Mouse (Mus musculus): ENCODE results near the gene Serpina3m. TPM values are rescaled to one million over a fixed set of nuclear protein-coding genes. Genes with fewer than 3 reads are reported as not detected.

Serpina3m gene
- polyA plus RNA-seq, 1 experiment from 2014 or later = not detected

- H3K27ac ChIP-seq (ENCODE audit: low read depth, low read length) = no peak within 1 kb of the TSS
- ATAC-seq (ENCODE audit: insufficient read depth, low FRiP score, low TSS enrichment) (no peak), DNase-seq (ENCODE audit: low spot score) (no peak)
- no peak within 1 kb of the TSS for H3K9ac ChIP-seq (ENCODE audit: low read length)
- no peak within 1 kb of the TSS for H3K4me2 ChIP-seq (ENCODE audit: low read depth)
- WGBS = 70% methylated on average over 4 of the region's 4 CpGs
- no peaks in the 10 kb centered on the region for H3K27me3 ChIP-seq (ENCODE audit: control insufficient read depth, insufficient read depth, low read length)
- no peaks in the 10 kb centered on the region for H3K9me3 ChIP-seq (ENCODE audit: control insufficient read depth, low read length)
- no peaks in the 10 kb centered on the region for H3K4me1 ChIP-seq (ENCODE audit: control insufficient read depth, insufficient read depth, low read length)
- no peaks in the 10 kb centered on the region for H3K36me3 ChIP-seq (ENCODE audit: control insufficient read depth, insufficient read depth, low read length)
- H3K4me3 ChIP-seq (ENCODE audit: low read depth, low read length) = no peak within 1 kb of the TSS
Observed at GRCm38 (mm10) chr12:104406454-104406885, 68.2 kb downstream of the Serpina3m start, which contains the start of gene Serpina3n. Gene Serpina3n (plus strand): TSS chr12:104406729.

DNA sequence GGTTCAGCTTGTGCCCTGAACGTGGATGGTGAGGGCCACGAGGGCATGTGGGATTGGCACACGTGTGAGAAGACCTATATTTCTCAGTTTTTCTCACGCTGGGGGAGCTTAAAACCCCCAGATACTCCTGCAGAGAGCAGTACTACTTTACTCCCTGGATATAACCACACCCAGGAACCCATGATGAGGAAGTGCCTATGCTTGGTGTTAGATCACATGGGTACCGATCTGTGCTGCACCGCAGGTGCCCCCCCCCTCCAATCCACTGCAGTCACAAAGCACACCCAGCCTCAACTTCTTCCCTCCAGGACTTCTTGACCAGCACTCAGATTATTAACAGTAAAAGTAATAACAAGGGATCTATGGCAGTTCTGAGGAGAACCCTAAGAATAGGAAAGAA lies 74.2 kb downstream of the Serpina3m start:
- Histone ChIP-seq H3K27me3 (ENCODE audit: control insufficient read depth, insufficient read depth, low read length) (no peaks in the 10 kb centered on the region), H3K4me1 (ENCODE audit: control insufficient read depth, insufficient read depth, low read length) (no peaks in the 10 kb centered on the region), H3K9me3 (ENCODE audit: control insufficient read depth, low read length) (no peaks in the 10 kb centered on the region), H3K36me3 (ENCODE audit: control insufficient read depth, insufficient read depth, low read length) (no peaks in the 10 kb centered on the region), H3K9ac (ENCODE audit: low read length) (no peak overlapping the region), H3K4me3 (ENCODE audit: low read depth, low read length) (no peak overlapping the region), H3K27ac (ENCODE audit: low read depth, low read length) (no peak overlapping the region), H3K4me2 (ENCODE audit: low read depth) (no peak overlapping the region)
- DNase-seq (ENCODE audit: low spot score) = no peak
- 86% methylated on average over 6 of the region's 6 CpGs for WGBS
- no peak for ATAC-seq (ENCODE audit: insufficient read depth, low FRiP score, low TSS enrichment)

GRCm38 (mm10) chr12:104414576-104414975 lies 76.3 kb downstream of the Serpina3m start:
- H3K36me3 ChIP-seq (ENCODE audit: control insufficient read depth, insufficient read depth, low read length) = no peaks in the 10 kb centered on the region
- H3K4me1 ChIP-seq (ENCODE audit: control insufficient read depth, insufficient read depth, low read length) = no peaks in the 10 kb centered on the region
- no peak overlapping the region for H3K27ac ChIP-seq (ENCODE audit: low read depth, low read length)
- no peak for ATAC-seq (ENCODE audit: insufficient read depth, low FRiP score, low TSS enrichment)
- H3K9ac ChIP-seq (ENCODE audit: low read length) = no peak overlapping the region
- no peaks in the 10 kb centered on the region for H3K9me3 ChIP-seq (ENCODE audit: control insufficient read depth, low read length)
- no peak overlapping the region for H3K4me3 ChIP-seq (ENCODE audit: low read depth, low read length)
- WGBS = 70% methylated on average over 2 of the region's 2 CpGs
- H3K27me3 ChIP-seq (ENCODE audit: control insufficient read depth, insufficient read depth, low read length) = no peaks in the 10 kb centered on the region
- no peak overlapping the region for H3K4me2 ChIP-seq (ENCODE audit: low read depth)
- no peak for DNase-seq (ENCODE audit: low spot score)

DNA sequence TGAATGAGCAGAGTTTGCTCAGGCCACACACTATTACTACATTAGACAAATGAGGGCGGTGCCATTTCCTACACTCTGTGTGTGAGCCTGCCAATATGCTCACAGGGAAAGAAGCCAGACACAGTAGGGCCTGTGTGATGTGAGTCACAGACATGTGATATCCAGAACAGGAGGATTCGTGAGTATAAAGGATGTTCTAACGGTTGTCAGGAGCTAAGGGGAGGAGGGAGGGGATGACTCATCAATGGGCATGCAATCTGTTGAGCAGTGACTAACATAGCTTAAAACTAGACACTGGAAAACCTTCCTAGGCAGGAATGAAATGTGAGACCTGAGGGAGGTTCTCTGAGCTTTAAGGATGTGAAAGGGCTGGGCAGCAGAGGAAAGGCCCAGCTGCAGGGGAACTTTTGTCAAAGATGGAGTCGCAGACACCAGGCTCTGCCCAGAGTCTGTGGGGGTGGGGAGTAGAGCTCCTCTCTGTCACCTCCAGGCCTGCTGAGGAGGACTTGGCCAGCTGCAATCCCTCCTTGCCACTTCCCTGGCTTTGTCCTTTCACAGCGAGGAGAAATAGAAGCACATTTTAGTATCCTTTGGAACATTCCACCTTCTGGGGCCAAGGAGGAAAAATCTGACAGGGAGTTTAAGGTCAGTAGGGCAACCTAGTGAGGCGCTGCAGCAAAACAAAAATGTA lies 77.5 kb downstream of the Serpina3m start:
- WGBS = 61% methylated on average over 6 of the region's 6 CpGs
- no peak overlapping the region for H3K9ac ChIP-seq (ENCODE audit: low read length)
- H3K27me3 ChIP-seq (ENCODE audit: control insufficient read depth, insufficient read depth, low read length) = no peaks in the 10 kb centered on the region
- H3K27ac ChIP-seq (ENCODE audit: low read depth, low read length) = no peak overlapping the region
- H3K4me2 ChIP-seq (ENCODE audit: low read depth) = no peak overlapping the region
- H3K4me1 ChIP-seq (ENCODE audit: control insufficient read depth, insufficient read depth, low read length) = no peaks in the 10 kb centered on the region
- ATAC-seq (ENCODE audit: insufficient read depth, low FRiP score, low TSS enrichment) = no peak
- no peaks in the 10 kb centered on the region for H3K36me3 ChIP-seq (ENCODE audit: control insufficient read depth, insufficient read depth, low read length)
- H3K4me3 ChIP-seq (ENCODE audit: low read depth, low read length) = no peak overlapping the region
- no peak for DNase-seq (ENCODE audit: low spot score)
- no peaks in the 10 kb centered on the region for H3K9me3 ChIP-seq (ENCODE audit: control insufficient read depth, low read length)

GRCm38 (mm10) chr12:104418340-104419135 lies 80.3 kb downstream of the Serpina3m start:
- WGBS = 23% methylated on average over 14 of the region's 17 CpGs
- ATAC-seq (ENCODE audit: insufficient read depth, low FRiP score, low TSS enrichment) (peak; percentile 72), DNase-seq (ENCODE audit: low spot score) (peak; percentile 86)
- Histone ChIP-seq H3K4me2 (ENCODE audit: low read depth) (peak overlapping the region; percentile 36), H3K9ac (ENCODE audit: low read length) (no peak overlapping the region), H3K9me3 (ENCODE audit: control insufficient read depth, low read length) (no peaks in the 10 kb centered on the region), H3K27ac (ENCODE audit: low read depth, low read length) (no peak overlapping the region), H3K4me1 (ENCODE audit: control insufficient read depth, insufficient read depth, low read length) (no peaks in the 10 kb centered on the region), H3K4me3 (ENCODE audit: low read depth, low read length) (no peak overlapping the region), H3K27me3 (ENCODE audit: control insufficient read depth, insufficient read depth, low read length) (no peaks in the 10 kb centered on the region), H3K36me3 (ENCODE audit: control insufficient read depth, insufficient read depth, low read length) (no peaks in the 10 kb centered on the region)

DNA sequence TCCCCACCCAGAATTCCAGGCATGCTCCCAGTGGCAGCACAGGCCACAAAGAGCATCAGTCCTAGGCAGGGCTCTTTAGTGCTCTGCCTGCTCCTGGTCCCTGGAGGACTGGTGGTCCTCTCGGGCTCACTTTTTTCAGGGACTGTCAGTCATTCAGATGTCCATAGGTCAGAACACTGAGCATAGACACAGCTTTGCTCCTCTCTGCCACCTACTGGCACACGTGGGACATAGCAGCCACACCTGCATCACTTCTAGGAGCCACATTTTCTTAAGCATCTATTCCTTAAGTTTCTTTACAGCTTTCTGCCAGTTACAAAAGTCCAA lies 80.8 kb downstream of the Serpina3m start:
- H3K4me1 ChIP-seq (ENCODE audit: control insufficient read depth, insufficient read depth, low read length) = no peaks in the 10 kb centered on the region
- ATAC-seq (ENCODE audit: insufficient read depth, low FRiP score, low TSS enrichment) = peak; percentile 14
- H3K27me3 ChIP-seq (ENCODE audit: control insufficient read depth, insufficient read depth, low read length) = no peaks in the 10 kb centered on the region
- no peak overlapping the region for H3K27ac ChIP-seq (ENCODE audit: low read depth, low read length)
- H3K4me2 ChIP-seq (ENCODE audit: low read depth) = no peak overlapping the region
- no peak overlapping the region for H3K9ac ChIP-seq (ENCODE audit: low read length)
- no peak overlapping the region for H3K4me3 ChIP-seq (ENCODE audit: low read depth, low read length)
- H3K9me3 ChIP-seq (ENCODE audit: control insufficient read depth, low read length) = no peaks in the 10 kb centered on the region
- no peaks in the 10 kb centered on the region for H3K36me3 ChIP-seq (ENCODE audit: control insufficient read depth, insufficient read depth, low read length)
- peak; percentile 14 for DNase-seq (ENCODE audit: low spot score)
- 6% methylated on average over 2 of the region's 2 CpGs for WGBS

DNA sequence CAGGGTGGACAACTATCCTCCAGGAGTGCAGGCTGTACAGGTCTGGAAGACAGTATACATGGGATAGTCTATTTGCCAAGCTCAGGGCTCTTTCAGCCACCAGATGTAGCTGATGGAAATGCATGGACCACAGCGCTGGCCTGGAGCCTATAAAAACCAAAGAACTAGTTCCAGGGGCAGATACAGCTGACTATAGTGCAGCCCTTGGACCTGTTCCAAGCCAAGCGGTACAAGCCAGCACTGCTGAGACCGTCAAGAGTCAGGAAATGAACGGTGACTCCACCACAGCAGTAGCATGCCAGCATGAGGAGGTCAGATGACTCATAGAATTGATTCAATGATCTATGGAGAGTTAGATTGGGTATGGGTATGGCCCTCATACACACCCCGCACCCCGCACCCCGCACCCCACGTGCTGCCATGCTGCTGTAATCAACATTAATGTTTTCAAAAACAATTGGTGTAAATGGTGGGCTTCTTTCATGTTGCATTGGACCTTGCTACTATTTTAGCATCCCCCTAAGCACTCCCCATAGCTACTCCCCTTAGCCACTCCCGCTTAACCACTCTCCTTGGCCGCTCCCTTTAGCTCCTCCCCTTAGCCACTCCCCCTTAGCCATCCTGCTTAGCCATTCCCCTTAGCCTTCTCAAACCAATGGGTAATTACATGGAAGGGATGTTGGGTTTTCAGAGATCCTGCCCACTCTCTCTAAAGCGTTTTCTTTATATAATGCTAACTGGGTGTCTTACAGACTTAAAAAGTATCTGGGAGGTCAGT lies 84.5 kb downstream of the Serpina3m start:
- Histone ChIP-seq H3K27ac (ENCODE audit: low read depth, low read length) (no peak overlapping the region), H3K36me3 (ENCODE audit: control insufficient read depth, insufficient read depth, low read length) (no peaks in the 10 kb centered on the region), H3K4me2 (ENCODE audit: low read depth) (no peak overlapping the region), H3K4me3 (ENCODE audit: low read depth, low read length) (no peak overlapping the region), H3K9ac (ENCODE audit: low read length) (no peak overlapping the region), H3K9me3 (ENCODE audit: control insufficient read depth, low read length) (no peaks in the 10 kb centered on the region), H3K27me3 (ENCODE audit: control insufficient read depth, insufficient read depth, low read length) (no peaks in the 10 kb centered on the region), H3K4me1 (ENCODE audit: control insufficient read depth, insufficient read depth, low read length) (no peaks in the 10 kb centered on the region)
- WGBS = 81% methylated on average over 11 of the region's 11 CpGs
- DNase-seq (ENCODE audit: low spot score) = no peak
- ATAC-seq (ENCODE audit: insufficient read depth, low FRiP score, low TSS enrichment) = no peak

DNA sequence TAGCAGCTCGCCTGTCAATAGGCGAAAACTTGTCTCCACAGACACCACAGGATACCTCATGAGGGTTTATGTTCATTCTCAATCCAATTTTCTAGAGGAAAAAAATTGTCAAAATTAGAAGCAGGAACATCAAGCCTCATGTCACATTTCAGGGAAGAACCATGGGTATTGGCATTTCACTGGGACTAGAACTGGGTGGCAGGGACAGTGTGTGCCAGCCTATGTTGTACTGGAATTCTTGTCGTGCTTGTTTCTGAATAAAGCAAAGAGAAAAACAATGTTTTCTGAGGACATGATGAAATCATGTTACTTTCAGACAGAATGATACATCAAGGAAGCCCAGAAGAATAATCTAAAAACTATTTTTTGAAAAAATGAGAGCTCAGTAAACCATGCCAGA lies 87.3 kb downstream of the Serpina3m start:
- Histone ChIP-seq H3K27me3 (ENCODE audit: control insufficient read depth, insufficient read depth, low read length) (no peaks in the 10 kb centered on the region), H3K27ac (ENCODE audit: low read depth, low read length) (no peak overlapping the region), H3K9me3 (ENCODE audit: control insufficient read depth, low read length) (no peaks in the 10 kb centered on the region), H3K4me3 (ENCODE audit: low read depth, low read length) (no peak overlapping the region), H3K36me3 (ENCODE audit: control insufficient read depth, insufficient read depth, low read length) (no peaks in the 10 kb centered on the region), H3K4me1 (ENCODE audit: control insufficient read depth, insufficient read depth, low read length) (no peaks in the 10 kb centered on the region), H3K4me2 (ENCODE audit: low read depth) (no peak overlapping the region), H3K9ac (ENCODE audit: low read length) (no peak overlapping the region)
- ATAC-seq (ENCODE audit: insufficient read depth, low FRiP score, low TSS enrichment) (no peak), DNase-seq (ENCODE audit: low spot score) (no peak)
- WGBS = 85% methylated on average over 3 of the region's 3 CpGs

Measured in neural tube, embryonic 11.5 days (tissue).